Mouse (Mus musculus) intestine, postnatal 0 days (tissue): Measurements from ENCODE around the gene Cdh24. TPM values are rescaled to one million over a fixed set of nuclear protein-coding genes. Genes with fewer than 3 reads are reported as not detected.

Experiments
- ATAC-seq: fragments of 200-750 bp; cut with Nextera tagmentation; 2 replicates; pipeline ENCODE4 v1.8.0; 2017; ENCODE audit warnings: mild to moderate bottlenecking, moderate TSS enrichment, moderate library complexity
- H3K27ac ChIP-seq: fragments of 300-500 bp; sonication (generic); 2 replicates; pipeline ENCODE4 v1.5.1; 2014; ENCODE audit warnings: mild to moderate bottlenecking, low read depth, low read length, moderate library complexity
- H3K27me3 ChIP-seq: fragments of 300-500 bp; sonication (generic); replicated peaks from 2 replicates; pipeline ENCODE4 v1.6.1; 2014; ENCODE audit warnings: low read length, mixed read lengths; ENCODE audit not compliant: control insufficient read depth, insufficient read depth
- H3K36me3 ChIP-seq: fragments of 300-500 bp; sonication (generic); 2 replicates; pipeline ENCODE4 v1.6.1; 2014; ENCODE audit warnings: mild to moderate bottlenecking, moderate library complexity; ENCODE audit not compliant: control insufficient read depth, insufficient read depth
- H3K4me1 ChIP-seq: fragments of 300-500 bp; sonication (generic); replicated peaks from 2 replicates; pipeline ENCODE4 v1.6.1; 2014; ENCODE audit warnings: antibody characterized with exemption, low read length, mixed read lengths; ENCODE audit not compliant: control insufficient read depth, insufficient read depth
- H3K4me2 ChIP-seq: fragments of 300-500 bp; sonication (generic); replicated peaks from 2 replicates; pipeline ENCODE4 v1.6.1; 2014; ENCODE audit warnings: low read depth, mild to moderate bottlenecking, moderate library complexity
- H3K4me3 ChIP-seq: fragments of 300-500 bp; sonication (generic); 2 replicates; pipeline ENCODE4 v1.5.1; 2014; ENCODE audit warnings: low read depth, low read length
- H3K9ac ChIP-seq: fragments of 300-500 bp; sonication (generic); 2 replicates; pipeline ENCODE4 v1.6.1; 2014; ENCODE audit warnings: mild to moderate bottlenecking, low read depth, low read length
- H3K9me3 ChIP-seq: fragments of 300-500 bp; sonication (generic); 2 replicates; pipeline ENCODE4 v1.6.1; 2016; ENCODE audit warnings: mixed run types; ENCODE audit not compliant: control insufficient read depth
- CTCF ChIP-seq: sonication (generic); IDR thresholded peaks from 2 replicates; pipeline ENCODE4 v1.5.1; 2016; ENCODE audit warnings: low read depth, mild to moderate bottlenecking, control low read depth, antibody characterized with exemption, moderate library complexity
- WGBS: fragments of 180-500 bp; shearing (Covaris S2); extraction: QIAGEN DNeasy Blood & Tissue Kit; methylation state at CpG from one replicate; pipeline ENCODE4 v1.1.7; 2014; 5-methylcytosine and 5-hydroxymethylcytosine counted together
- polyA plus RNA-seq: library from polyadenylated mRNA; unstranded; fragments of >200 nt; fragmentation: Nextera tagmentation; extraction: Ambion mirVana; gene quantifications from 2 replicates; pipeline ENCODE4 v1.2.1, GENCODE M21; 2015

Cdh24 gene
- polyA plus RNA-seq, 1 experiment from 2014 or later = 0.63 TPM

GRCm38 (mm10) chr14:54638210-54638609 is 3.0 kb downstream of the Cdh24 start:
- H3K4me3 ChIP-seq = no peak overlapping the region
- H3K9ac ChIP-seq = no peak overlapping the region
- no peaks in the 10 kb centered on the region; the same call in 1 of the 2 replicates for H3K4me1 ChIP-seq
- no peak for ATAC-seq
- H3K9me3 ChIP-seq = no peaks in the 10 kb centered on the region
- peaks cover 20% of the 10 kb centered on the region; the same call in 1 of the 2 replicates for H3K36me3 ChIP-seq
- no peak overlapping the region for H3K27ac ChIP-seq
- 63% methylated on average over 5 of the region's 5 CpGs for WGBS
- H3K4me2 ChIP-seq = no peak overlapping the region
- peak; percentile 41 for TF ChIP-seq CTCF
- H3K27me3 ChIP-seq = no peaks in the 10 kb centered on the region

- WGBS = 57% methylated on average over 8 of the region's 8 CpGs
- Histone ChIP-seq H3K4me3 (no peak overlapping the region), H3K9me3 (no peaks in the 10 kb centered on the region), H3K4me2 (no peak overlapping the region), H3K4me1 (no peaks in the 10 kb centered on the region; the same call in 1 of the 2 replicates), H3K27me3 (no peaks in the 10 kb centered on the region), H3K27ac (no peak overlapping the region), H3K9ac (no peak overlapping the region), H3K36me3 (peaks cover 18% of the 10 kb centered on the region; the same call in 1 of the 2 replicates)
- ATAC-seq = no peak
- peak; percentile 89 for TF ChIP-seq CTCF
These were observed 4.2 kb downstream of the Cdh24 start for GRCm38 (mm10) chr14:54636954-54637353.

GRCm38 (mm10) chr14:54634182-54634581 is 7.0 kb downstream of the Cdh24 start:
- Histone ChIP-seq H3K27me3 (no peaks in the 10 kb centered on the region), H3K36me3 (peaks cover 20% of the 10 kb centered on the region; the same call in 1 of the 2 replicates), H3K4me1 (no peaks in the 10 kb centered on the region), H3K9me3 (no peaks in the 10 kb centered on the region), H3K4me3 (no peak overlapping the region), H3K4me2 (no peak overlapping the region), H3K27ac (no peak overlapping the region), H3K9ac (no peak overlapping the region)
- peak; percentile 42 for TF ChIP-seq CTCF
- WGBS = 85% methylated on average over 4 of the region's 4 CpGs
- no peak for ATAC-seq

GRCm38 (mm10) chr14:54632252-54632651 is 8.9 kb downstream of the Cdh24 start:
- no peak for TF ChIP-seq CTCF
- no peak overlapping the region for H3K4me2 ChIP-seq
- H3K9me3 ChIP-seq = no peaks in the 10 kb centered on the region
- H3K9ac ChIP-seq = no peak overlapping the region
- no peak for ATAC-seq
- H3K36me3 ChIP-seq = peaks cover 20% of the 10 kb centered on the region; the same call in 1 of the 2 replicates
- H3K27me3 ChIP-seq = no peaks in the 10 kb centered on the region
- WGBS = 95% methylated on average over 32 of the region's 37 CpGs
- H3K4me1 ChIP-seq = no peaks in the 10 kb centered on the region
- no peak overlapping the region for H3K27ac ChIP-seq
- no peak overlapping the region for H3K4me3 ChIP-seq

- no peaks in the 10 kb centered on the region for H3K9me3 ChIP-seq
- 78% methylated on average over 4 of the region's 4 CpGs for WGBS
- no peak overlapping the region for H3K9ac ChIP-seq
- ATAC-seq = no peak
- no peaks in the 10 kb centered on the region for H3K27me3 ChIP-seq
- no peak overlapping the region for H3K4me3 ChIP-seq
- no peak for TF ChIP-seq CTCF
- H3K27ac ChIP-seq = no peak overlapping the region
- no peaks in the 10 kb centered on the region for H3K4me1 ChIP-seq
- H3K4me2 ChIP-seq = no peak overlapping the region
- H3K36me3 ChIP-seq = peaks cover 20% of the 10 kb centered on the region; the same call in 1 of the 2 replicates
These were observed 9.9 kb downstream of the Cdh24 start for GRCm38 (mm10) chr14:54631240-54631599.

- Histone ChIP-seq H3K9me3 (no peaks in the 10 kb centered on the region), H3K27ac (no peak overlapping the region), H3K9ac (no peak overlapping the region), H3K36me3 (peaks cover 18% of the 10 kb centered on the region; the same call in 1 of the 2 replicates), H3K27me3 (no peaks in the 10 kb centered on the region), H3K4me3 (no peak overlapping the region), H3K4me2 (no peak overlapping the region), H3K4me1 (no peaks in the 10 kb centered on the region)
- WGBS = 82% methylated on average over 11 of the region's 11 CpGs
- no peak for TF ChIP-seq CTCF
- ATAC-seq = no peak
These were observed 10.5 kb downstream of the Cdh24 start for GRCm38 (mm10) chr14:54630583-54631239.

GRCm38 (mm10) chr14:54629797-54630196 is 11.4 kb downstream of the Cdh24 start:
- Histone ChIP-seq H3K4me3 (no peak overlapping the region), H3K9ac (no peak overlapping the region), H3K4me2 (no peak overlapping the region), H3K36me3 (peaks cover 16% of the 10 kb centered on the region; the same call in 1 of the 2 replicates), H3K4me1 (no peaks in the 10 kb centered on the region), H3K27ac (no peak overlapping the region), H3K27me3 (no peaks in the 10 kb centered on the region), H3K9me3 (no peaks in the 10 kb centered on the region)
- ATAC-seq = no peak
- no peak for TF ChIP-seq CTCF
- 87% methylated on average over 2 of the region's 2 CpGs for WGBS
